Mouse (Mus musculus) kidney, adult 2 months (tissue): Measurements from ENCODE around the gene Mdk. TPM values are rescaled to one million over a fixed set of nuclear protein-coding genes. Genes with fewer than 3 reads are reported as not detected.

Experiments
- DNase-seq: peaks from one replicate; pipeline ENCODE4 v3.0.0; 2021
- H3K27ac ChIP-seq: fragments of 200-500 bp; 2 replicates; pipeline ENCODE4 v1.5.1; 2012; ENCODE audit warnings: low read depth, low read length, control low read depth, inconsistent platforms; ENCODE audit not compliant: insufficient read depth
- H3K27me3 ChIP-seq: fragments of 200-500 bp; replicated peaks from 2 replicates; pipeline ENCODE4 v1.6.1; 2012; ENCODE audit warnings: mild to moderate bottlenecking, moderate library complexity, low read length, inconsistent platforms; ENCODE audit not compliant: control insufficient read depth, insufficient read depth
- H3K36me3 ChIP-seq: fragments of 200-500 bp; 2 replicates; pipeline ENCODE4 v1.6.1; 2012; ENCODE audit warnings: mild to moderate bottlenecking, moderate library complexity, low read length, inconsistent platforms; ENCODE audit not compliant: control insufficient read depth, insufficient read depth
- H3K4me1 ChIP-seq: fragments of 200-500 bp; 2 replicates; pipeline ENCODE4 v1.6.1; 2011; ENCODE audit warnings: low read length; ENCODE audit not compliant: control insufficient read depth, insufficient read depth
- H3K4me3 ChIP-seq: fragments of 200-500 bp; 2 replicates; pipeline ENCODE4 v1.5.1; 2011; ENCODE audit warnings: mild to moderate bottlenecking, low read depth, low read length, control low read depth; ENCODE audit not compliant: insufficient read depth
- CTCF ChIP-seq: fragments of 200-500 bp; conservative IDR thresholded peaks from 2 replicates; pipeline ENCODE4 v1.5.1; 2011; ENCODE audit warnings: low read depth, mild to moderate bottlenecking, control low read depth, low read length, moderate library complexity, mixed read lengths; ENCODE audit not compliant: insufficient read depth, insufficient read length
- POLR2A ChIP-seq: fragments of 200-500 bp; IDR thresholded peaks from one replicate; pipeline ENCODE4 v1.6.1; 2011; ENCODE audit warnings: low read depth, low read length, control low read depth
- WGBS: fragments of 180-500 bp; shearing (Covaris S2); methylation state at CpG from one replicate; pipeline ENCODE4 v1.1.7; 2018; 5-methylcytosine and 5-hydroxymethylcytosine counted together
- polyA plus RNA-seq: library from polyadenylated mRNA; depleted of rRNA; stranded (reverse); fragments of >200 nt; gene quantifications from 2 replicates; pipeline ENCODE4 v1.2.3, GENCODE M21; 2012

Mdk gene
- polyA plus RNA-seq, 1 experiment: 80.1 TPM

DNA sequence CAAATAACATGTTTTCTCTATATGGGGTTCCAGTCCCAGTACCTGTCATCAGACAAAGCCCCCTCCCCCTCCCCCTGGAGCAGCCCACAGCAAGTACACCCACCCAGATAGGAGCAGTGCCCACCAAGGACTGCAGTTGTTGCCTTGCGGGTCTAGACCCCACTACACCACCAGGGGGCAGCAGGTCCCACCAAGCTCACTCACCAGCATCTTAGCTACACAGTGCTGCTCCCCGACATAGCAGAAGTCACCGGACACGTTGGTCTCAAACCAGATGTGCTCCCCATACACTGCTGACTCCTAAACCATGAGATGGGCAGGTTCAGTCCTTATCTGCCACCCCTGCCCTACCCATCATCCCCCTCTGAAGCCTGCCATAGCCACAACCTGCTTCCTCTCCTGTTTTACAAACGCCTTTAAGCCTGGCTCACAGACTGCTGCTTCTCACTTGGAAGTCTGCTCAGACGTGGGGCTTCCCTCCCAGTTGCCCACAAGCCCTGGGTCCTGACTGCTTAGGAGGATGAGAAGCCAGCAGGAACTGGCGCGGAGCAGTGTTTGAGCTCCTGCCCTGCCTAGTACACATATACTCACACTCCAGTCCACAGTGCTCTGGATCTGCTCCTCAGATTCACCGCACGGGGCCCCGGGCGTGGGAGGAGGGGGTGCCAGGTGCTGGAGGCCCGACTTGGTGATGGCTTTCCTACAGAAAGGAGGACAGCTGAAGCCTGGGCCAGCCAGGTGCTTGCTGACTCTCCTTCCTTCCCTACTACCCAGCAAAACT, 12.3 kb upstream of the Mdk start:
- no peak for TF ChIP-seq POLR2A
- TF ChIP-seq CTCF: peak; percentile 95
- Histone ChIP-seq H3K4me3 (no peak overlapping the region), H3K36me3 (no peaks in the 10 kb centered on the region), H3K27ac (no peak overlapping the region), H3K4me1 (peaks cover 5% of the 10 kb centered on the region), H3K27me3 (no peaks in the 10 kb centered on the region)
- peak; percentile 78 for DNase-seq
- 42% methylated on average over 13 of the region's 13 CpGs for WGBS

DNA sequence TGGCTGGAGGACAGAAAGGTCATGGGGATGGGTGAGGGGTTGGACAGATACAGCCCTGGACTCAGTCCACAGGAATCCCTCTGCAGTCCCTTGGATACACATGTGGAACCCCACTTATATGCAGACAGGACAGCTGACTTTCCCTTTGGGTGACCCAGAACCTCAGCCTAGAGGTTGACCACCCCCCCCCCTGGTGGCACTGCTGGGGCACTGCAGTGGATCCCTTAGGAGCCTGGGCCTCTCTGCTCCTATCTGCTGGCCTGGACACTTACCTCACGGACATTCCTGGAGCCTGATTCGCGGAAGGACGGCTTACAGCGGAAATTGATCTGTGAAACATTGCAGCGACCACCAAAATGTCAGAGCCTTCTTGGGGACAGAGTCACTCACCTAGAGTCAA, 10.3 kb upstream of the Mdk start:
- Histone ChIP-seq H3K27me3 (no peaks in the 10 kb centered on the region), H3K36me3 (no peaks in the 10 kb centered on the region; the same call in 1 of the 2 replicates), H3K4me3 (no peak overlapping the region), H3K27ac (no peak overlapping the region), H3K4me1 (0 out of 2 replicates have a peak, but pooled peaks cover 2% of the 10 kb centered on the region)
- peak; percentile 39; the same call in 1 of the 2 replicates for TF ChIP-seq CTCF
- TF ChIP-seq POLR2A: no peak
- WGBS: 73% methylated on average over 6 of the region's 6 CpGs
- no peak for DNase-seq

DNA sequence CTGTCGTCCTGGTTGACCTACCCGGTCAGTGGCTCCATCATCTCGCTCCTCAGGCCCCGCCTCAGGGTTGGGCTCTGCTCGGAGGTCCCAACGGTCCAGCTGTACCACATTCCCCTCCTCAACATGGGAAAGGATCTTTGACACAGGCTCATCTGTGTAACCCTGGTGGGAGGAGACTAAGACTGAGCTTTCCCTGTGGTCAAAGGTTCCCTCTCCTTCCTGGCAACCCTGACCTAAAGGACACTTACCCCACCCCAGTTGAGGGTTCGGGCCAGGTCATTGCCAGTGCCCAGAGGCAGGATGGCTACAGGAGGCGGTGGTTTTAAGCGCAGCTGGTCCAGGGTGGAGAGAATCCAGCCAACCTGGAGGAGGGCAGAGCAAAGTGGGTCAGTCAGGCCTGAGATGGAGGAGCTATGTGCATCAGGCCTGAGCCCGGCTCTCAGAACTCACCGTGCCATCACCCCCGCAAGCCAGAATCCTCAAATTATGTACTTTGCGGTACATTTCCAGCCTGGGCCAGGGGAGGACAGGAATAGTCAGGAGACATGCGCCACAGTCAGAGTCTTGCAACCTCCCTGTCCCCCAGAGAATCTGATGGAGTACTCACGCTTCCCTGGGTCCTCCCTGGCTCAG, 7.3 kb upstream of the Mdk start:
- Histone ChIP-seq H3K27me3 (no peaks in the 10 kb centered on the region), H3K27ac (no peak overlapping the region), H3K36me3 (no peaks in the 10 kb centered on the region; the same call in none of the 2 replicates), H3K4me1 (0 out of 2 replicates have a peak, but pooled peaks cover 2% of the 10 kb centered on the region), H3K4me3 (no peak overlapping the region)
- TF ChIP-seq CTCF (no peak), POLR2A (no peak)
- DNase-seq: peak; percentile 88
- WGBS: 62% methylated on average over 15 of the region's 15 CpGs

DNA sequence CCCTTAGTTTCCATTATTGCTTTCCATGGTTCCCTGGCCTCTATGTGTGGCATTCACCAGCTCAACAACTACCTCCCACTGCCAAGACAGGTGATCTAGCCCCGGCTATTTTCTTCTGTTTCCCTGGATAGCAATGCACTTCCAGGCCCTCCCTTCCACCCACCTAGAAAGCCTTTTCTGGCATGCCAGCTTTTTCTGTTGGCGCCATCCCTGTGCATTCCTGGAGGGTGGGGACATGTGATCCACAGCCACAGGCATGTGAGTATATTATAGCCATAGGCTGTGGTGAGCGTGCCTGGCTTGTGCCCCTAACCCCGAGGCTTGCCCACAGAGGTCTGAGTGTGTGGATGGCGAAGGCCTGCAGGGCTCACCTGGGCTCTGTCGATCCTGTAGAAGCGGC, 4.1 kb upstream of the Mdk start:
- Histone ChIP-seq H3K27me3 (no peaks in the 10 kb centered on the region), H3K4me3 (no peak overlapping the region), H3K36me3 (no peaks in the 10 kb centered on the region; the same call in none of the 2 replicates), H3K4me1 (0 out of 2 replicates have a peak, but pooled peaks cover 2% of the 10 kb centered on the region), H3K27ac (no peak overlapping the region)
- TF ChIP-seq POLR2A (no peak), CTCF (no peak)
- no peak for DNase-seq
- WGBS: 88% methylated on average over 7 of the region's 7 CpGs

DNA sequence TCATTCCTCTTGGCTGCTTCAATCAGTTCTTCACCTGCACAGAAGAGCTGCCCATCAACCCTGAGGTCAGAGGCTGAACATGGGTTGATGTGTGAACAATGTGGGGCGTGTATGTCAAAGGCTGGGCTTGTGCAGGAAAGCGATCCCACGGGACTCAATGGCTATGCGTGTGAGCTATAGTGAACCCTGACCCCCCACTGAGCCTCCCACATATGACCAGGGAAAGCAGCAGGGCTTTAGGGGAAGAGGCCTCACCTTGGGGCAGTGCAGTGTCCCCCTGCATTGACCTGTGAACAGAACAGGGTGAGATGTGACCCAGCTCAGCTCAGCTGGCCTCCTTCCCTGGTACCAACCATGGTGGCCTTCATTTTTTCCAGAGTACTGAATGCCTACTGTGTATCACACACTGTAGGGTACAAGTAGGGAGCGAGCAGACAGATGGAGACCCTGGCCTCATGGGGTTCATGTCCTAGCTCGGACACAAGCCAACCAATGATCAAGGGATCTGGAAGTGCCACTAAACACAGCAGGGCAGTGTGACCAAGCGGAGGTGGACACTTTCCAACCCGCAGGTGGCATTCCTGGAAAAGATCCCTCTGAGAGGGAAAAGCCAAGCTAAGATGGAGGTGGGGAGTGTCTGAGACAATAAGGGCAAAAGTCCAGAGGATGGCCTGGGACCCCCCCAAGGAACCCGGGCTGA, 2.9 kb upstream of the Mdk start:
- Histone ChIP-seq H3K27me3 (no peaks in the 10 kb centered on the region), H3K27ac (no peak overlapping the region)
- 77% methylated on average over 9 of the region's 9 CpGs for WGBS

DNA sequence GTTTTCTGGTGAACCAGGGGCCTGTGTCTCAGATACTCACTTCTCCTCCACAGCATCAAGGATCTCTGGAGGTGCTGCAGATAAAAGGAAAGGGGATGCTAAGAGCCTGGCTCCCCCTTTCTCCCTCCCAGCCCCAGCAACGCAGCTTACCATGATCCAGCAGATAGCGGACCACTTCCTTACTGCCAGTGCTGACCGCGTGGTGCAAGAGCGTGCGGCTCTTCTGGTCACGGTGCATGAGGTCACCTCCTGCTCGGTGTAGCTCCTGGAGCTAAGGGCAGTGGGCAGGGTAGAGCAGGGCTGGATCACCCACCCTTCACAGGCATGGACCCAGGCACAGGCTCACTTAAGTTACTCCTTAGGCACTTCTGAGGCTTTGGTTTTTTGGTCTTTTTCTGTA, 1.9 kb upstream of the Mdk start:
- Histone ChIP-seq H3K4me3 (no peak overlapping the region), H3K27me3 (no peaks in the 10 kb centered on the region), H3K36me3 (no peaks in the 10 kb centered on the region; the same call in none of the 2 replicates), H3K4me1 (peaks cover 11% of the 10 kb centered on the region; the same call in 1 of the 2 replicates), H3K27ac (no peak overlapping the region)
- 47% methylated on average over 8 of the region's 8 CpGs for WGBS
- TF ChIP-seq POLR2A: no peak
- no peak for DNase-seq

More for the DNA sequence above, 2.9 kb upstream of the Mdk start:
- TF ChIP-seq POLR2A: no peak
- no peak for TF ChIP-seq CTCF
- H3K4me1 ChIP-seq: peaks cover 8% of the 10 kb centered on the region; the same call in 1 of the 2 replicates
- H3K36me3 ChIP-seq: no peaks in the 10 kb centered on the region; the same call in none of the 2 replicates
- no peak overlapping the region for H3K4me3 ChIP-seq
- peak; percentile 58 for DNase-seq

DNA sequence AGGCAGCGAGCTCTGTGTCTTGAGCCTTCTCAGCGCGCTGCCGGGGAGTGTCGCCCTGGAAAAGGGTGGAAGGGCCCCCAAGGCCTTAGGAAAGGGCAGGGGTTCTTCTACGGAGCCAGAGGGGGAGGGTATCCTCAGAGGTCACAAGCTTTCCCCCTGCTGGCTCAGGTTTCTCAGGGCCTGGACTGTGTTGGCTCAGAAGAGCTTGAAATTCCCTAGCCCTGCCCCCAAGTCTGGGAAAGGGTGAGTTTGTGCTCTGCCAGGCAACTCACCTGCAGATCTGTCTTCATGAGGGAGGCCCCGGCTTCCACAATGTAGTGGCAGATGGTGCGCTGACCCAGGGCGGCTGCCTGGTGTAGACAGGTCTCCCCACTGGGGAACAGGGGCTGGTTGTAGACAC, 1.4 kb upstream of the Mdk start:
- peaks cover 8% of the 10 kb centered on the region; the same call in 1 of the 2 replicates for H3K4me1 ChIP-seq
- 80% methylated on average over 9 of the region's 9 CpGs for WGBS
- H3K36me3 ChIP-seq: no peaks in the 10 kb centered on the region; the same call in none of the 2 replicates
- TF ChIP-seq CTCF: no peak
- no peak for TF ChIP-seq POLR2A
- no peak for DNase-seq
- no peak overlapping the region for H3K4me3 ChIP-seq
- H3K27ac ChIP-seq: no peak overlapping the region
- H3K27me3 ChIP-seq: no peaks in the 10 kb centered on the region
